Comparison of ENCODE assay signal across 9 mouse cellular contexts in the genomic region with DNA sequence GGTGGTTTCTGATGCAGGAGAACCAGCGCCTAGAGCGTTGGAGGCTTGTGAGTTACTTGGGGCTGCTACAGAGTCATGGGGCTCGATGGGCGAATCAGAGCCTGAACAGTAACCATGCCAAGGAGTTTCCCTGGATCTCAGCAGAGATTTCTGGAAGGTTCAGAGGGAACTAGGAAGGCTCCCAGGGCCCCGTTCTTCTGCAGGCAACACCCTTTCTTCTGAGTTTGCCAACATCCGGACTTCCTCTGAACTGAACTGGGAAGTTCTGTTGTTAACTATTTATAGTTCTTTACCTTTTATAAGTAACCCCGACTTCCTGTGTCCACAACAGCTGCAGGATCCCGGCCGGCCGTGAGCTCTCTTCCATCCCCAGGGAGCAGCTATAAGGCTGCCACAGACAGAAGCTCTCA.
A peak's percentile ranks its signal among the peaks of the same experiment; 100 is the strongest.
DNase-seq lines count a peak whose midpoint lies in the region; ATAC-seq lines count a peak whose summit lies in the region.
"Had no signal": no experiment of that assay in that cellular context is flagged by ENCODE, and none has a peak within 500 bp of the region (broad histone marks: within the 10 kb centered on the region; RNA-seq: fewer than 3 reads in every experiment).

No protein-coding gene starts in this region.

- no peaks in the 10 kb centered on the region for H3K36me3 ChIP-seq in heart, embryonic 12.5 days
- no peaks in the 10 kb centered on the region for H3K36me3 ChIP-seq in kidney, embryonic 15.5 days

- WGBS in heart, embryonic 12.5 days = 68% methylated on average over 10 of the region's 10 CpGs
- 53% methylated on average over 10 of the region's 10 CpGs for WGBS in kidney, embryonic 15.5 days

- no peak overlapping the region for H3K4me2 ChIP-seq in heart, embryonic 12.5 days
- H3K4me2 ChIP-seq in kidney, embryonic 15.5 days = no peak overlapping the region

- ATAC-seq in heart, embryonic 12.5 days (ENCODE audit: insufficient number of reproducible peaks, low FRiP score) = no peak
- ATAC-seq in kidney, embryonic 15.5 days (replicated peaks; ENCODE audit: low FRiP score) = no peak
- peak; percentile 38; the same call in 1 of the 2 replicates for ATAC-seq in megakaryocyte progenitor cell, adult 5-6 weeks (replicated peaks; ENCODE audit: poor library complexity)

- H3K4me1 ChIP-seq in heart, embryonic 12.5 days (replicated peaks) = peaks cover 22% of the 10 kb centered on the region
- H3K4me1 ChIP-seq in kidney, embryonic 15.5 days = peaks cover 22% of the 10 kb centered on the region

- H3K27me3 ChIP-seq in heart, embryonic 12.5 days (replicated peaks) = peaks cover 15% of the 10 kb centered on the region; the same call in 1 of the 2 replicates
- H3K27me3 ChIP-seq in kidney, embryonic 15.5 days = no peaks in the 10 kb centered on the region

- H3K27ac ChIP-seq in heart, embryonic 12.5 days (ENCODE audit: poor library complexity, severe bottlenecking) = no peak overlapping the region
- H3K27ac ChIP-seq in kidney, embryonic 15.5 days = peak overlapping the region; percentile 52; the same call in 1 of the 2 replicates

- peak; percentile 62 to 78 for DNase-seq in heart, adult 18-20 months
- peak; percentile 68 to 80 for DNase-seq in heart, adult 9 months (ENCODE audit: low spot score in 2 of 2)
- DNase-seq in spleen, postnatal 36 days (ENCODE audit: low spot score in 2 of 2) = no peak
- DNase-seq in urinary bladder, adult 2 months (ENCODE audit: low spot score) = no peak
- DNase-seq in frontal cortex, adult 2 months (ENCODE audit: extremely low spot score in 1 of 2, low spot score in 1 of 2) = no peak
- DNase-seq: embryo, embryonic 11 days had no signal

- H3K9me3 ChIP-seq in heart, embryonic 12.5 days (replicated peaks) = no peaks in the 10 kb centered on the region
- H3K9me3 ChIP-seq in kidney, embryonic 15.5 days (replicated peaks) = no peaks in the 10 kb centered on the region

- H3K9ac ChIP-seq in heart, embryonic 12.5 days = no peak overlapping the region
- H3K9ac ChIP-seq in kidney, embryonic 15.5 days = no peak overlapping the region

- H3K4me3 ChIP-seq in heart, embryonic 12.5 days = no peak overlapping the region
- no peak overlapping the region for H3K4me3 ChIP-seq in kidney, embryonic 15.5 days (replicated peaks)

Comparison
In these comparisons a context has a peak if more than half of its experiments do, and no peak if none do; other contexts are left out.
1. DNase-seq: peak in heart, adult 18-20 months (2 of 2) and heart, adult 9 months (2 of 2); none in spleen, postnatal 36 days (0 of 2), urinary bladder, adult 2 months (single experiment) and frontal cortex, adult 2 months (0 of 2).